Mouse (Mus musculus) adrenal gland, postnatal 10 days (tissue): Measurements from ENCODE around the gene Gprin3. TPM values are rescaled to one million over a fixed set of nuclear protein-coding genes. Genes with fewer than 3 reads are reported as not detected.
"Not testable (repeated sequence)": the region's sequence is repeated elsewhere in the genome, so short reads cannot be mapped to it uniquely, and the experiment has no call there.

ENCODE experiments used
- DNase-seq: peaks from one replicate; pipeline ENCODE4 v3.0.0; 2021; ENCODE audit warnings: mixed read lengths
- total RNA-seq, 2 experiments: library from RNA; stranded (reverse); gene quantifications; 2 replicates each; pipeline ENCODE4 v1.2.3; 2021

Gprin3 gene
- total RNA-seq, 2 experiments from 2014 or later: 5.4 to 5.8 TPM

GRCm38 (mm10) chr6:59351108-59351789 lies 74.8 kb downstream of the Gprin3 start:
- no peak for DNase-seq

GRCm38 (mm10) chr6:59348673-59349072 lies 77.4 kb downstream of the Gprin3 start:
- DNase-seq: no peak

GRCm38 (mm10) chr6:59341146-59341545 lies 84.9 kb downstream of the Gprin3 start:
- DNase-seq: no peak

GRCm38 (mm10) chr6:59328297-59328696 lies 97.8 kb downstream of the Gprin3 start:
- DNase-seq: no peak

GRCm38 (mm10) chr6:59315868-59316267 lies 110.2 kb downstream of the Gprin3 start:
- DNase-seq: no peak

- no peak for DNase-seq
Observed at GRCm38 (mm10) chr6:59315090-59315489, 111.0 kb downstream of the Gprin3 start.

- no peak for DNase-seq
Observed at GRCm38 (mm10) chr6:59313162-59313561, 112.9 kb downstream of the Gprin3 start.

GRCm38 (mm10) chr6:59311241-59311640 lies 114.9 kb downstream of the Gprin3 start:
- no peak for DNase-seq

GRCm38 (mm10) chr6:59304235-59304942 lies 121.7 kb downstream of the Gprin3 start:
- DNase-seq: not testable (repeated sequence)

GRCm38 (mm10) chr6:59303031-59303430 lies 123.1 kb downstream of the Gprin3 start:
- no peak for DNase-seq

Other genes with a start within 250 kb of the Gprin3 start
- gene Tigd2, start 217.4 kb downstream of the Gprin3 start, total RNA-seq: 10 to 100 TPM; 13.5 to 18.5 TPM